Mouse (Mus musculus) left cerebral cortex, postnatal 25 days (tissue): ENCODE measurements at regions not wholly inside any gene's neighbourhood (a gene's known extent, or its start where the extent isn't known, plus 50 kb on each side); places are given as distances from the start of the nearest gene placed in this dataset.

Source experiments
- DNase-seq, 2 experiments: peaks; one replicate each; pipeline ENCODE4 v3.0.0; 2022; ENCODE audit warnings: low spot score in 2 of 2, mixed read lengths in 1 of 2
- intact Hi-C: fragments of 180-260 bp; cut with DNase I; formaldehyde crosslinking; loops from one replicate; pipeline ENCODE4 v1.15.1; 2025

- intact Hi-C loops: no loop called here
- no peak for DNase-seq
Measured at GRCm38 (mm10) chr10:111111020-111111419, 53.5 kb upstream of the Osbpl8 start.

DNA sequence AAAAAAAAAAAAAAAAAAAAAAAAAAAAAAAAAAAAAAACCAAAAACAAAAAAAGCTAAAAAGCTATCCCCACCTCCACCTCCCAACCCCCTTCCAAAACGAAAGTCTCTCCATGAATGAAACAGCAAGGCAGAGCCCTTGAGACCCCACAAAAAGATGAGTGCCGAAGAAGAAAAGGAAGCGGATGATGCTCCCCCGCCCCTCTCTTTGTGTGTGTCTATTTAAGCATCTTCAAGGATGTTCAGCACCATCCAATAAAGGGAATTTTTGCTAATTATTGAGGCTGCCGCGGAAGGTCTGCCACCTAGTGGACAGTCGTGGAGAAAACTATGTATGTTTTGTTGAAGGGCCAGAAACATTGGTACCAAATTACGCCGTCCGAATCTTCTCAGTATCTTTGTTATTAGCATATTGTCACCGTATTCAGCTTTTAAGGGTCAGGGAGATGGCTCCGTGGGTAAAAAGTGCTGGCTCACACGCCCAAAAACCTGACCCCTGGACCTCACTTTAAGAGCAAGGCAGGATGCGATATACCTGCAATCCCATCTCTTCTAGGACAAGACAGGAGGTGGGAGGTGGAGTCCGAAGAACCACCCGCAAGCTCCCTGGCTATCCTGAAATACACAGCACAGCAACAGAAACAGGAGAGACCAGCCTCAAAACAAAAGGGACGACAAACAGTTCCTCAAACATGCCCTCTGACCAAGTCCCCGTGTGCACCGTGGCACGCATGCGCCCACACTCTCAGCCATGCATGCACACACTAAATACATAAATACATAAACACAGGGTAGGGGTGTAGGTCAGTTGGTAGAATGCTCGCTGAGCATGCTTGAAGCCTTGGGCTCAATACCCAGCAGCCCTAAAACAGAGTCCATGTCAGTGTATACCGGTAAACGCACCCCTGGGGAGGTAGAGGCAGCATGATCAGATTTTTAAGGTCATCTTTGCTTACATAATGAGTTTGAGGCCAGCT lies 55.6 kb upstream of the Osbpl8 start:
- DNase-seq: peak; percentile 71 to 75
- intact Hi-C loops: loop anchor here (5.0 kb wide), 2 partner anchors 53 to 317 kb away; partner anchors contain the start of gene Osbpl8

- intact Hi-C loops: loop anchor here (5.0 kb wide), 2 partner anchors 54 to 316 kb away; partner anchors contain the start of gene Osbpl8
- no peak for DNase-seq
Measured at GRCm38 (mm10) chr10:111107852-111108251, 56.7 kb upstream of the Osbpl8 start.

- intact Hi-C loops: loop anchor here (5.0 kb wide), 2 partner anchors 55 to 315 kb away; partner anchors contain the start of gene Osbpl8
- DNase-seq: peak; percentile 52 to 80
Measured at GRCm38 (mm10) chr10:111107387-111107786, 57.2 kb upstream of the Osbpl8 start.

- intact Hi-C loops: loop anchor here (5.0 kb wide), 2 partner anchors 56 to 314 kb away; partner anchors contain the start of gene Osbpl8
- DNase-seq: no peak
Measured at GRCm38 (mm10) chr10:111106411-111106810, 58.1 kb upstream of the Osbpl8 start.

- no peak for DNase-seq
- intact Hi-C loops: loop anchor here (5.0 kb wide), 2 partner anchors 57 to 313 kb away; partner anchors contain the start of gene Osbpl8
Measured at GRCm38 (mm10) chr10:111105662-111106061, 58.9 kb upstream of the Osbpl8 start.

GRCm38 (mm10) chr10:111103512-111103911 lies 61.0 kb upstream of the Osbpl8 start:
- intact Hi-C loops: no loop called here
- no peak for DNase-seq

- intact Hi-C loops: no loop called here
- peak in 1 of 2 experiments; percentile 26 for DNase-seq
Measured at GRCm38 (mm10) chr10:111103086-111103485, 61.5 kb upstream of the Osbpl8 start.

DNA sequence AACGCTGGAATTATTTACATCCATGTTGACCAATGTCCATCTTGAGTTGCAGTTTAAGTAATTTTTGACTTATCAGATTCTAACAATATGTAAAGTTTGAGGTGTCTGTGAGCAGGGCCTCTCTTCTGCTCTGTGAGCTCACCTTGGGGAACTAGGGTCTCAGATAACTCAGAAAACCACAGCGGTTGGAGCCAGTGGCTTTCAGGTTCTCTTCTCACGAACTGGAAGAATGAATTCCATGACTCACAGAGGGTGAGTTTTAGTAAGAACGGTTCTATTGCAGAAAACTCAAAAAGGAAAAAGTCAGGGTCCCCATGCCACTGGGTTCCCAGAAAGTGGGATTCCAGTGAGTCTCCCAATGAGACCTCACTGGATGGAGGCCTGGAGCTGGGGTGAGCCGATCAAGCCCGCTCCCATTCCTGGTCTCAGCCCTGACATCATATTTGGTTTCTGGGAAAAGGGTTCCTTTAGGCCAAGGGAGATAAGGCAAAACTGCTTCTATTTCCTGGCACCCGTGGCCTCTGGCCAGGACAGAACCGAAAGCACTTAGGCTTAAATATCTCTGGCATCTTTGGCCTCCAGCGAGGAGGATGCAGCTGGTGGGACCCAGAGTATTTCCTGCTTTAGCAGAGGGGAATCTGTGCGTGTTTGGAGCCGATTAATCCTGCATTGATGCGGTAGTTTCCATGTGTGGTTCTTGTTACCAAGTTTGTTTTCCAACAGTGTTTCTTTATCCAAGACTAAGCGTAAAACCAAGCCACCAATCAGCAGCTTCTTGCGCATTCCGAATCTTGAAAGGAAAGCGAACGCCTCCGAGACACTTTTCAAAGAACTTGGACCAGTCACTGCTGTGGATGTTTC lies 62.4 kb upstream of the Osbpl8 start:
- no peak for DNase-seq
- intact Hi-C loops: no loop called here

DNA sequence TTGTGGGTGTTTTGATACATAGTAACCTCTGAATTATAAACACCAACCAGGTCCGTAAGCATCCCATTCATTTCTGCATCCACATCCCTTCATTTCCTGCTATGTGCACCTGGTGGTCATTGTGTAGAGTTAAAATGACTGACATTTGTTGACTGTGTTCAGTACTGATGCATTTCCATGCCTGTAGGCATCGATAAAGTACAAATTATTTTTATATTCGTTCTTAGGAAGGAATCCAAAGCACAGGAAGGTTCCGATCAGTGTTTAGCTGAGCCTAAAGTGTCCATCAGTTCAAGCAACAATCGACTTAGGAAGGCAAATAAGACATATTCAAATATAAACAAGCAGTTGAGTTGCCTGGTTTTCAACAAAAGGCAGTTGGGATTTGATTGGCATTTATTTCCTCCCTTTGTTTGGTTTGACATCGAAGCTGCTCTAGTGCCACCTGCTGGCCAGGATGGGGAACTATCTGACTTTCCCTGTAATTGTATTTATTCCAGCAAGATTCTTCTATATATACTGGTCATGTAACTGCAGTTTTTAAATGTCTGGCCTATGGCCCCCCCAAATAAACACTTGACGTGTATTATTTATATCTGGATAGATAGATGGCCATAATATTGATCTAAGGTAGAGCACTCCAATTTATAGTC lies 64.6 kb upstream of the Osbpl8 start:
- DNase-seq: peak; percentile 77 to 81
- intact Hi-C loops: loop anchor here (1.0 kb wide), 2 partner anchors 111 to 124 kb away; no protein-coding TSS in a partner anchor

DNA sequence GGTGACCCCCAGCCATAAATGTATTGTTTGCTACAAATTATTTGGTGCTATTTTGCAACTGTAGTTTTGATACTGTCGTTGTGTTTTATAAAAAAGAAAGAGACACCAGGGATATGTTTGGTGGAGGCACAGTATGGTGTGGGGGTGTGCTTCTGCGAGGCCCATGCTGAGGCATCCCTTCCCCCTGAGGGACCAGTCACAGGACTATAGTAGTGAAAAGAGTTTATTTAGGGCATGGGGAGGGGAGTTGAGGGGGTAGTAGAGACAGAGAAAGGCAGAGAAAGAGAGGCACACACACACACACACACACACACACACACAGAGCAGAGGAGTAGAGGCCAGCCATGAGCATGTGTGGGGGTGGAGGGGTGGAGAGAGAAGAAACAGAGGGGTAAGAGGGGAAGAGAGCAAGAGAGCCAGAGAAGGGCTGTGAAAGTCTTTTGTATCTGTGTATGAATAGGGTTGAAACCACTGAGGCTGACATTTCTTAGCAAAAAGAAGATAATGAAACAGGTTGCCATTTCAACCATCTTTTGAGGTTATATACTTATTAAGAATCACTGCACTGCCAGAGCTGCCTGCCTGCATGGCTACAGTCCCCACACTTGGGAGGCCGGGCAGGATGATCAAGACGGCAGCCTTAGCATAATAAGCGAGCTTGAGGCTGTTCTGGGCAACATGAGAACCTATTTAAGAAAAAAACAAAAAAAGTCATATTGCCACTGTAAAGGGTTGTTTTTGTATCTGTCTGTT lies 65.3 kb upstream of the Osbpl8 start:
- intact Hi-C loops: no loop called here

GRCm38 (mm10) chr10:111097245-111097644 lies 67.3 kb upstream of the Osbpl8 start:
- no peak for DNase-seq
- intact Hi-C loops: no loop called here

More for the DNA sequence above, 65.3 kb upstream of the Osbpl8 start:
- DNase-seq: peak in 1 of 2 experiments; percentile 31

- intact Hi-C loops: no loop called here
Measured at GRCm38 (mm10) chr10:111096811-111097210, 67.7 kb upstream of the Osbpl8 start.

GRCm38 (mm10) chr10:111094405-111094804 lies 70.1 kb upstream of the Osbpl8 start:
- no peak for DNase-seq
- intact Hi-C loops: no loop called here

More at GRCm38 (mm10) chr10:111096811-111097210, 67.7 kb upstream of the Osbpl8 start:
- no peak for DNase-seq

- intact Hi-C loops: no loop called here
- no peak for DNase-seq
Measured at GRCm38 (mm10) chr10:111089382-111089781, 75.2 kb upstream of the Osbpl8 start.

DNA sequence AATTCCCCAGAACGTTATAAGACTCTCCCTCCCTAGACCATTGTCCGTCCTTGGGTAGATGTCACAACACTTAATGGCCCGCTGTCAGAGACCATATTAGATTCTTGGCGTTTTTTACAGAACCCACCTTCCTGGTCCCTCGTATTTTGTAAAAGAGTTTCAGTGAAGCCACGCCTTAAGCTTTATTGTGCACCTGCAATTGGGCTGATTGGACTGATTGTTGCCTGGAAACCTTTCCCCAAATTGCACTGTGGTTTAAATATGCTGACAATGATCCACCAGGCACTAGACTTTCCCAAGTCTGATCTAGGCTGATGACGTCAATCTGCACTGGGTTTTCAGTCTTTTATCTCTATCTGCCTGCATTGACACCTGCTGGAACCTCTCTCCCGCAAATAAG lies 75.6 kb upstream of the Zdhhc17 start:
- intact Hi-C loops: no loop called here
- no peak for DNase-seq

DNA sequence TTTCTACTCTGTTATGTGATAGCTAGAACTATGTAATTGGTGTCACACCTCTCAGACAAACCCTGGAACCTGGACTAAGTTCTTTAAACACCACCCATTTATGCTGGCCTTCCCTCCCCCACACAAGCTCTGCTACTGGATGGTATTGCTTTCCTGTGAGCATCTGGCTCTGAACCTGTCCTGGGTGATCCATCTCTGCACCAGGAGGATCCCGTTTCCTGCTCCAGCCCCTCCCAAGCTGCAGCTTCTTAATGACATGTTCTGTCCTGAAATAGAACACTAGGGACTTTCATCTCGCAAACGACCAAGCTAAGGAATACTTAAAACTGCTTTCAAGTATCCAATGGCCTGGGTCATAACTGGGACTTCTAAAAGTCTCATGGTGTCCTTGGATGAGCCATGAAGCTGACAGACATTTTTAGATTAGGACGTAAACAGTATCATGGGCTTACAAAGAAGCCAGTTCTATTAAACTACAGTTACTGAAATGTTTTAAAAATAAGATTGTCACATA lies 74.4 kb upstream of the Zdhhc17 start:
- intact Hi-C loops: no loop called here
- no peak for DNase-seq

GRCm38 (mm10) chr10:111083861-111084260 lies 73.9 kb upstream of the Zdhhc17 start:
- intact Hi-C loops: no loop called here
- no peak for DNase-seq
